Mouse (Mus musculus) cerebellum, adult (tissue): ENCODE data around the gene Mtmr4.
A peak's percentile ranks its signal among the peaks of the same experiment; 100 is the strongest.

Experiments
- ATAC-seq: cut with Nextera tagmentation; 2 replicates; pipeline ENCODE4 v1.9.2; 2017; ENCODE audit warnings: mild to moderate bottlenecking, moderate library complexity, mixed read lengths; ENCODE audit not compliant: insufficient number of reproducible peaks, low FRiP score, low TSS enrichment

Mtmr4 gene

GRCm38 (mm10) chr11:87581161-87581865 lies 10.6 kb upstream of the Mtmr4 start:
- no peak for ATAC-seq

GRCm38 (mm10) chr11:87581933-87582710 lies 9.8 kb upstream of the Mtmr4 start:
- no peak for ATAC-seq

DNA sequence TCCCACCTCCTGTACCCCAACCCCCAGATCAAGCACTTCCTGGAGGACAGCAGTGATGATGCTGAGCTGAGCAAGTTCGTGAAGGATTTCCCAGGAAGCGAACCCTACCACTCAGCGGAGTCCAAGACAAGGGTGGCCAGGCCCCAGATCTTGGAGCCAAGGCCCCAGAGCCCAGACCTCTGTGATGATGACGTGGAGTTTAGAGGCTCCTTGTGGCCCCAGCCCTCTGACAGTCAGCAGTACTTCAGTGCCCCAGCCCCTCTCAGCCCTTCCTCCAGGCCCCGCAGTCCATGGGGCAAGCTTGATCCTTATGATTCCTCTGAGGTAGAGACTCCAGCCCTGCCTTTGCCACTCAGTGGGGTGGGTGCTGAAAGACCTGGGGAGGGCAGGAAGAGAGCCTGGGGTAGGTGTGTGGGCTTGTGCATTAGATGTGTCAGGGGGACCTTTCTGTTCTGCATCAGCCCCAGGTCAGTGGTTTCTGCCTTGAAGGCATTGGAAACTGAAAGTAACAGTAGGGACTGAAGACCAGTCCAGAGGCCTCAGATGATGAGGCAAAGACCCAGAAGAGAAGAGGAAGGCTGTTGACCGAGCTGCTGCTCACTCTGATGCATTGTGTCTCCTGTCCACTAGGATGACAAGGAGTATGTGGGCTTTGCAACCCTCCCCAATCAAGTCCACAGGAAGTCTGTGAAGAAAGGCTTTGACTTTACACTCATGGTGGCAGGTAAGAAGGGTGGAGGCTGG lies 8.5 kb upstream of the Mtmr4 start:
- ATAC-seq: no peak

DNA sequence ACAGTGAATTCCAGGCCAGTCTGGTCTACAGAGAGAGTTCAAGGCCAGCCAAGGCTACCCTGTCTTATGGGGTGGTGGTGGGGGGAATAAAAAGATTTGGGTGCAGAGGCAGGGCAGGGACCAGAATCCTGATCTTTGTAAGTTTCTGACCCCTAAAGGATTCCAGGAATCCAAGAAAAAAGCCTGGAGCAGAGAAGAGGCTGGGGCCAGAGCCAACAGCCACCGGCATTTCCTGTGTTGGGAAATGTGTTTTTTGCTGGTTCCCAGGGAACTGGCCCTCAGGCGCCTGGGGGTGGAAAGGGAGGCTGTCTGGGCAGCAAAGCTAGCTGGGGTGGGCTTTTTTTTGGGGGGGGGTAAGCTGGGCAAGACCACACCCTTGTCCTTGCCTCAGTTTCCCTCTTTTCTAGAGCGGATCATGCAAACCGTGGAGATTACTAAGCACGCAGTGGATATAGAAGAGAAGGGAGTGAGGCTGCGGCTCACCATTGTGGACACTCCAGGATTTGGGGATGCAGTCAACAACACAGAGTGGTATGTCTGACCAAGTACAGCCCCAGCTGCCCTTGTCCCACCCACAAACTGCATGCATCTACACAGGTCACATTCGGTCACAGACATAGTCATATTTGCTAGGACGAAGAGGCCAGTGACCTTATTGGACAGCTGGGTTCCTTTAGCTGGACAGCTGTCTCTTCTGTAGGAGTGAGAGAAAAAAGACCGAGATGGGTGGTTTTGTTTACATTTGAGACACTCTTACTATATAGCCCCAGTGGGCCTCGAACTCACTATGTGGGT lies 7.1 kb upstream of the Mtmr4 start:
- no peak for ATAC-seq

DNA sequence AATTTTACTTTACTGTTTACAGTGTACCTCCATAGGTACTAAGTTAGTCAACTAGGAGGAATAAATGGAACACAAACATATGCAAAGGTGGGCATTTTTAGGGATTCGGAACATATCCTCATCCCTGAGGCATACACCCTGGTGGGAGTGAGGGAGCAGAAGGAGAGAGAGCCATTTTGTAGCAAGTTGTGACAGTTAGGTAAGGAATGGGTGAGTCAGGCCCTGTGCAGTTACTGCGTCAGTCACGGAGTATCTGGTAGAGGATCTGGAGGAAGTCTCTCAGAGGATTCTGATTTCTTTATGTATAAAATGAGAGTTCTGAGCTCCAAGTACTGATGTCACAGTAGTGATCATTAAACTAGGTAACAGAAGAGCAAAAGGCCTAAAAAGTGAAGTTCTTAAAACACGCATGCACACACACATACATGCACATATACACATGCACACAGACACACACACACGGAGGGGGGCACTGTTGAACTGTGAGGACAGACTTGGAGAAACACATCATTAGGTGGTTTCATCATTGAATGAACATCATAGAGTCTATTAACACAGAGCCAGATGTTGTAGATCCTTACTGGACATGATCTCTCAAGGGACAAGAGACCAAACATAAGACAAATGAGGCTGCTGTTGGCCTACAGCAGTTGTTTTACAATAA lies 4.6 kb upstream of the Mtmr4 start:
- no peak for ATAC-seq

DNA sequence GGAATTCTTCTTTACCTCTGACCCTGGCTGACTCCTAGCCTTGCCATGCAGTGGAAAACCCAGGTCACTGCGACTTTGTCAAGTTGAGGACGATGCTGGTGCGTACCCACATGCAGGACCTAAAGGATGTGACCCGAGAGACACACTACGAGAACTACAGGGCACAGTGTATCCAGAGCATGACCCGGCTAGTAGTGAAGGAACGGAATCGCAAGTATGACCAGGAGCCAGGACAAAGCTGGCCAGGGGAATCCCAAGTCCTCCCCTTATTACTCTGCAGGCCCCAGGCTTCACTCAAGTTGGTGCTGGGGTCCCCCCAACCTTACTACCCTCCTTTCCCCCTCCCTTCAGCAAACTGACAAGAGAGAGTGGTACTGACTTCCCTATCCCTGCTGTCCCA lies 2.4 kb upstream of the Mtmr4 start:
- no peak for ATAC-seq

GRCm38 (mm10) chr11:87590841-87591525 lies 979 bp upstream of the Mtmr4 start:
- no peak for ATAC-seq

DNA sequence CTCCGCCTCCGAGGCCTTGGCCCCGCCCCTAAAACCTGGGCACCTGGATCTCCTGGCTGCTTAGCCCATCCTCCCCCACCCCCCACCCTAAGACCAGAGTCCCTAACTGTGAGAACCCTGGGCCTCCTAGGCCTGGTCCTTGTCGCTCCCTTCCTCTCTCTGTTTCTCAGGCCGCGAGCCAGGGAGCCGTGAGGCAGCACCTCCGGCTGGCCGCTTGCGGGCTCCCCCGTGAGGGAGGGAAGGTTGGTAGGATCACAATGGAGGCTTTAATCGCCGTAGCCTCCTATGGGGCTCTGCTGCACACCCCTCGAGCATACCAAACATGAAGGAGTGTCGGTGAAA lies 363 bp downstream of the Mtmr4 start:
- no peak for ATAC-seq

DNA sequence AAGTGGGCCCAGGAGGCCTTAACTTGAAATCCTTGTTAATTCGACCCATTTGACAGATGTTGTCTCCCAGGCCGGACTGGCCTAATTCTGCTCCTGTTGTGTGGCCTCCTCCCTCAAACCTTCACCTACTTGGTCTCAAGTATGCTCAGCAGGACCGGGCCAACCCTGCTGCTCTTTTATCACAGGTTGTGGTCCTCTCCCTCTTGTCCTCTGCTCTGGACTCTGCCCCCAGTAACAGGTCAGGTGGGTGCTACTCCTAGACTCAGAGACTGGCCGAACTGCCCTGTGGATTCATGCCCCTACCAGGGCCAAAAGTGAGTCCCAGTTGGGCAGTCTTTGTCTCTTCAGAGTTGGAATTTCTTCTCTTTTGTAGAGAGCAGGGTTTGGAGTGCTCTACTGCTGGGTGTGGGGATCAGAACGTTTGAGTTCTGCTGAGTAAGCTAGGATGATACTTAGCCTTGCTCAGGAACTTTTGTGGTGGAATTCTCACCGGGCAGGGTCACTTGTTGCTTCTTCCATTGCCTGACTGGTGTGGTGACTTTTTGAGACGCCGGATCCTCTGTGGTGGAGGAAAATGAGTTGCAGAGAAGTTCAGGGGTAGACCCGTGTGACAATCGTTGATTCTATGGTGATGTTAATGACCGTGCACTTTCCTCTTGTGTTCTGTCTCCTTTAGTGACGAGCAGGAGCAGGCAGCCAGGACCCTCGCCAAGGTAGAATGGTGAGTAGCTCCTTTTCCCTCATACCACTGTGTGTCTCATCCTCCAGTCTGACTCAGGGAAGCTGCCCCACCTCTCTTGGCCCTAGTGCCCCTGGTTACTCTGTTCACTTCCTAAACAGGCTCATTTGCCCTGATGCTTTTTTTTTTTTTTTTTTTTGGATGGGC lies 994 bp downstream of the Mtmr4 start:
- no peak for ATAC-seq

DNA sequence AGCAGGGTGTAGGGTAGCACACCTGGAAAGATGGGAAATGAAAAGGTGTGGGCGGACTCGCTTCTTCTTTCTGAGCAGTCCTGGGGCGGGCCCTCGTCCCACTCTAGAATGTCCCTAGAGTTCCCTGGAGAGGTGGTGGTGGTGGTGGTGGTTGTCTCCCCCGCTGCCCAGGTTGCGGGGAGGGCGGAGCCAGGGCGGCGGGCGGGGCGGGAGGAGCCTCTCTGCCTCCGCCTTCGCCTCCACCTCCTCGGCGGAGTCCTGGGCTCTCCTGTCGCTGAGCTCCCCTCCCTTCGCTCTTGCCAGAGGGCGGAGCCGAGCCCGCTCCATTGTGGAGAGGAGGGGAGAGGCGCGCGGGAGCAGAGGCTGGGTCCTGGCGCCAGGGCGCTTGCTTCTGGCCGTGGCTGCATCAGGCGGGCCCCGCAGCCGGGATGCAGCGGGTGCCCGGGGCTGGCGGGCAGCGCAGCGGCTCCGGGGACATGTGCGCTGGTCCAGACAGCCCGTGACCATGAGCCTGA lies 3.4 kb downstream of the Mtmr4 start:
- ATAC-seq: peak; percentile 57; the same call in 1 of the 2 replicates

DNA sequence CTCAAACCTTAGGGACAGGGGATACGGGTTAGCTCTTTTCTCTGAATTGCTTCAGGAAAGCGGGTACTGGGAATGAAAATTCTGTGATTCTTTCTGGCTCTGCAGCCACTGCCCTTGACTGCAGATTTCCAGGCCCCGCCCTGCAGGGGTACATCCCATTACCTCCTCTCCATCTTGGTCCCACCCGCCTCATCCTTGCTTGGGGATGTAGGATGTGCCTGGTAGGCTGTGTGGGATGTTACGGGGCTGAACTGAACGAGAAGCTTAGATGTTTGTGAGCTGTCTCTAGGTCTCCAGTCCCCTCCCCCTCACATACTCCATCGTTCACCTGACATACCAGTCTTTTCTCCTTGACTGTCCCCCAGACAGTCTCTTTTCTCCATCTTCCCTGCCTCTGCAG lies 4.0 kb downstream of the Mtmr4 start:
- ATAC-seq: no peak

DNA sequence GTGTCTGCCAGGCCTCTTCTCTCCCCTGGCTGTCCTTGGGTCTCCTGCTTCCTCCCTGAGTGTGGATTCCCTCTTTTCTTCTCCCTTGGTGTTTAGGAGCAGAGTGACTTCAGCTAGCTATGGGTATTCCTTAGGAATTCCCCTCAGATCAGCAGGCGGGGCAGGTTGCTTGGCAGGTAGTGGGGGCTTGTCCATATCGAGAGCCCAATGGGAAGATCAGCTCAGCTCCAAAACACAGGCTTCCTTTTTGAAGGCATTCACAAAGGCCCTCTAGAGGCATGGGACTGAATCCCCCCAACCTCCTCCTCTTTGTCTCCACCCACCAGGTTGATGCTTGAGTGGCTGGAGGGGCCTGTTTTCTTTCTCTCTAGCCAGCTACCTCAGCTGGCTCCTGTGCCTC lies 4.5 kb downstream of the Mtmr4 start:
- ATAC-seq: no peak

DNA sequence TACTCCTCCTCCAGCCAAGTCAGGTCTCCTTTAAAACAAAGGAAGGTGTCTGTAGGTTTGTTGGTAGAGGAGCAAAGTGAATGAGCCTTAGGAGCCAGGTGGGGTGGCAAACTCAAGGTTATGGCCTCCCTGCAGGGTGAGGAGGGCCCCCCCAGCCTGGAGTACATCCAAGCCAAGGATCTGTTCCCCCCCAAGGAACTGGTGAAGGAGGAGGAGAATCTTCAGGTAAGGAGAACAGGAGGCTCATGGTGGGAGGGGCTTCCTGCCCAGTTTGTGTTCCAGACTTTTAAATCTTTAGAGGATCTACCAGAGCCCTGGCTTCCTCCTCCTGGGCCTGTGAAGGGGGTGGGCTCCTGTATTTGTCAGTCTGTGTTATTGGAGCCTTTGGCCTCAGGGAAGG lies 5.1 kb downstream of the Mtmr4 start:
- ATAC-seq: no peak

- no peak for ATAC-seq
Measured at GRCm38 (mm10) chr11:87599395-87600089, 7.6 kb downstream of the Mtmr4 start.

DNA sequence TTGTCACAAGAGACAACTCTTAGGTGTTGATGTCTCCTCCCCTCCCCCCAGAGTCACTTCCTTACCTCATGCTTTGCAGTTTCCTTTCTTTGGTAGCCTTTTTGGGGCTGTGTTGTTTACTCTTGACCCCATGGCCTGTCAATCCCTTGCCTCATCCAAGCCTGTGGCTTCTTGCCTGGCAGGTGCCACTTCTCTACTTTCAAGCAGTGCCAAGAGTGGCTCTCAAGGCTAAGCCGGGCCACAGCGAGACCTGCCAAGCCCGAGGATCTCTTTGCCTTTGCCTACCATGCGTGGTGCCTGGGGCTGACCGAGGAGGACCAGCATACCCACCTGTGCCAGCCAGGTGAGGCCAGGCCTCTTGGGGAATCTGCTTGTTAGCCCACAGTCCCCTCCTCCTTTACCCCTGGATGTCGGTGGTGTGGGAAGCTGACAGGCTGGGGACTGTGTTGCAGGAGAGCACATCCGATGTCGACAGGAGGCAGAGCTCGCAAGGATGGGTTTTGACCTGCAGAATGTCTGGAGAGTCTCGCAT lies 8.4 kb downstream of the Mtmr4 start:
- no peak for ATAC-seq

GRCm38 (mm10) chr11:87602234-87602633 lies 10.3 kb downstream of the Mtmr4 start:
- no peak for ATAC-seq

DNA sequence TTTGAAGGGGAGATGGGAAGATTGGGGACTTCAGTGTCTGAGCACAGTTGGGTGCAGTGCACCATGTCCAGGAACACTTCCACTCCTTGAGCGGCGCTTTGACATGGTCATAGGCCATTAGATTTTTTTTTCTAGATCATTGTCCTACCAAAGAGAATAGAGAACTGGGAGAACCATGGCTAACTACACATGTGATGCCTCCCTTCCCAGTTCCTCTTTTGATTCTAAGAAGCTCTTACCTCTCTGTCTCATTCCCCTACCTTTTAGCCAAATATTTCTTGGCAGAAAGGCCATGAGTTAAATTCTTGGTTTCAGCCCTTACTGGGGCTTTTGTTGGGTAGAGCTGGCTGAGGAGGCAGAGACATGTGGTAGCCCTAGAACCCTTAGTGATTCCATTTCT lies 11.6 kb downstream of the Mtmr4 start:
- no peak for ATAC-seq

DNA sequence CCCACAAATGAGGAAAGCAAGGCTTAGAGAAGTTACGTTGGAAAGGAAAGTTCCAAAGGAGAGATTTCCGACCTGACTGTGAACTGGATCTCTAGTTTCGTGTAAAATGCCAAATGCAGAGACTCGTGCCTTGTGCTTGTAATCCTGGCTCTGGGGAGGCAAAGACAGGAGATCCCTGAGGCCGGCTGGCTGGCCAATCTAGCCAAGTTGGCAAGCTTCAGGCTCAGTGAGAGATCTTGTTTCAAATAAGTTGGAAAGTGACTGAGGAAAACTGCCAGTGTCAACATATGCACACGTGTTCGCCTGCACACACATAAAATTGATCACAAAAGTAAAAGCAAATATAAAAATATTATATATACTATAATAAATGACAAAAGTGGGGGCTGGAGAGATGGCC lies 17.3 kb downstream of the Mtmr4 start:
- ATAC-seq: no peak
